Mouse (Mus musculus) cerebellum, postnatal 10 days (tissue): ENCODE results near the gene Tmem80.

Source experiments
- DNase-seq, 2 experiments: peaks; one replicate each; pipeline ENCODE4 v3.0.0; 2021; ENCODE audit warnings: mixed read lengths in 2 of 2

Gene Tmem80

GRCm38 (mm10) chr7:141363106-141363751 lies 35.7 kb downstream of the Tmem80 start:
- DNase-seq: peak; percentile 91 to 93

GRCm38 (mm10) chr7:141363752-141364125 lies 36.2 kb downstream of the Tmem80 start:
- no peak for DNase-seq

GRCm38 (mm10) chr7:141364349-141365048 lies 37.0 kb downstream of the Tmem80 start:
- no peak for DNase-seq

- no peak for DNase-seq
Observed at GRCm38 (mm10) chr7:141365049-141365445, 37.5 kb downstream of the Tmem80 start.

GRCm38 (mm10) chr7:141367358-141367757 lies 39.8 kb downstream of the Tmem80 start:
- DNase-seq: no peak

- no peak for DNase-seq
Observed at GRCm38 (mm10) chr7:141369918-141370317, 42.4 kb downstream of the Tmem80 start.

GRCm38 (mm10) chr7:141371942-141372595 lies 44.5 kb downstream of the Tmem80 start:
- no peak for DNase-seq

- DNase-seq: peak; percentile 46 to 48
Observed at GRCm38 (mm10) chr7:141373611-141374010, 46.1 kb downstream of the Tmem80 start.

- DNase-seq: no peak
Observed at GRCm38 (mm10) chr7:141374399-141374798, 46.9 kb downstream of the Tmem80 start.

- DNase-seq: no peak
Observed at GRCm38 (mm10) chr7:141379584-141379983, 52.0 kb downstream of the Tmem80 start.

GRCm38 (mm10) chr7:141381068-141381835 lies 53.7 kb downstream of the Tmem80 start:
- DNase-seq: no peak
